11 mouse cellular contexts compared by ENCODE assay signal in genomic region chr7:120690634-120691033, GRCm38 (mm10). TPM values are rescaled to one million over a fixed set of nuclear protein-coding genes. Genes with fewer than 3 reads are reported as not detected.
DNase-seq lines count a peak whose midpoint lies in the region; ATAC-seq and TF ChIP-seq lines count a peak whose summit lies in the region.
"Had no signal": no experiment of that assay in that cellular context is flagged by ENCODE, and none has a peak within 500 bp of the region (broad histone marks: within the 10 kb centered on the region; RNA-seq: fewer than 3 reads in every experiment).

No protein-coding gene starts in this region.

- H3K4me3 ChIP-seq in forebrain, postnatal 0 days (ENCODE audit: low read depth, low read length), result no peak overlapping the region
- H3K4me3 ChIP-seq in forebrain, embryonic 15.5 days, result no peak overlapping the region
- H3K4me3 ChIP-seq in lung, adult 2 months (replicated peaks; ENCODE audit: extremely low read depth, low read depth, low read length), result no peak overlapping the region
- H3K4me3 ChIP-seq: liver, embryonic 13.5 days had no signal

- CTCF ChIA-PET in Patski (lab: Charles Lee), result no interaction called here

- no peak overlapping the region for H3K27ac ChIP-seq in forebrain, postnatal 0 days (ENCODE audit: low read depth, low read length)
- no peak overlapping the region for H3K27ac ChIP-seq in forebrain, embryonic 15.5 days (replicated peaks)
- H3K27ac ChIP-seq: liver, embryonic 13.5 days had no signal

- H3K9ac ChIP-seq in forebrain, postnatal 0 days, result no peak overlapping the region
- no peak overlapping the region for H3K9ac ChIP-seq in forebrain, embryonic 15.5 days (replicated peaks)
- H3K9ac ChIP-seq: liver, embryonic 13.5 days had no signal

- 0 out of 2 replicates have a peak, but pooled peaks cover 5% of the 10 kb centered on the region for H3K4me1 ChIP-seq in forebrain, postnatal 0 days (ENCODE audit: insufficient read depth)
- peaks cover 19% of the 10 kb centered on the region; the same call in 1 of the 2 replicates for H3K4me1 ChIP-seq in forebrain, embryonic 15.5 days
- peaks cover 3% of the 10 kb centered on the region; the same call in 1 of the 2 replicates for H3K4me1 ChIP-seq in lung, adult 2 months (ENCODE audit: control insufficient read depth, insufficient read depth, low read length)

- no peaks in the 10 kb centered on the region for H3K9me3 ChIP-seq in forebrain, postnatal 0 days (ENCODE audit: low read length)
- no peaks in the 10 kb centered on the region for H3K9me3 ChIP-seq in forebrain, embryonic 15.5 days
- H3K9me3 ChIP-seq: liver, embryonic 13.5 days had no signal

- DNase-seq in forebrain, postnatal 0 days, result no peak
- DNase-seq in lung, adult 2 months, result no peak
- no peak for DNase-seq in lung, postnatal 36 days
- no peak for DNase-seq in Patski (ENCODE audit: low read depth, low spot score)
- peak; percentile 39 to 77 for DNase-seq in spleen, postnatal 4 days (ENCODE audit: low spot score in 2 of 2)
- no peak for DNase-seq in layer of hippocampus, postnatal 25 days (ENCODE audit: extremely low spot score in 1 of 2, low spot score in 1 of 2)
- no peak for DNase-seq in left cerebral cortex, adult 9 months (ENCODE audit: low spot score in 2 of 2)
- DNase-seq: kidney, adult 18-20 months; liver, embryonic 13.5 days had no signal

- POLR2A ChIA-PET in Patski (lab: Charles Lee), result no interaction called here

- no peak for TF ChIP-seq POLR2A in lung, adult 2 months (IDR thresholded peaks at IDR 0.05; ENCODE audit: borderline replicate concordance, extremely low read depth, low read depth, low read length)

- no peaks in the 10 kb centered on the region for H3K27me3 ChIP-seq in forebrain, postnatal 0 days (ENCODE audit: insufficient read depth, low read length)
- no peaks in the 10 kb centered on the region for H3K27me3 ChIP-seq in forebrain, embryonic 15.5 days
- no peaks in the 10 kb centered on the region for H3K27me3 ChIP-seq in Patski
- H3K27me3 ChIP-seq: liver, embryonic 13.5 days had no signal

- WGBS in forebrain, postnatal 0 days, result 79% methylated on average over 4 of the region's 4 CpGs
- WGBS in forebrain, embryonic 15.5 days, result 72% methylated on average over 4 of the region's 4 CpGs
- WGBS in lung, adult 2 months, result 66% methylated on average over 4 of the region's 4 CpGs

- peak; percentile 15; the same call in 1 of the 2 replicates for TF ChIP-seq CTCF in forebrain, postnatal 0 days (IDR thresholded peaks at IDR 0.05; ENCODE audit: low read depth)
- TF ChIP-seq CTCF in lung, adult 2 months (IDR thresholded peaks at IDR 0.05; ENCODE audit: insufficient read depth, low read length), result peak; percentile 33
- TF ChIP-seq CTCF in Patski (IDR thresholded peaks at IDR 0.05), result peak; percentile 58

- peaks cover 6% of the 10 kb centered on the region; the same call in 1 of the 2 replicates for H3K36me3 ChIP-seq in forebrain, postnatal 0 days (ENCODE audit: insufficient read depth)
- no peaks in the 10 kb centered on the region for H3K36me3 ChIP-seq in forebrain, embryonic 15.5 days

- in situ Hi-C loops in Patski (cut with MboI; ENCODE audit: low pct_unique_long_range_greater_than_20kb), result no loop called here

- ATAC-seq in forebrain, postnatal 0 days, result no peak
- ATAC-seq in forebrain, embryonic 15.5 days (replicated peaks), result no peak
- ATAC-seq in Patski, result no peak

- no peak overlapping the region for H3K4me2 ChIP-seq in forebrain, postnatal 0 days (ENCODE audit: low read depth)
- no peak overlapping the region for H3K4me2 ChIP-seq in forebrain, embryonic 15.5 days (replicated peaks)
- H3K4me2 ChIP-seq: liver, embryonic 13.5 days had no signal

RNA-seq across cellular contexts. Expression of gene Mosmo, which starts 13.2 kb away (rescaled TPM):
- total RNA-seq in forebrain, postnatal 0 days (2014; rRNA removed), result 29.5 and 35.0 TPM in 2 replicates
- polyA plus RNA-seq in forebrain, postnatal 0 days (2015; fragmentation: Nextera tagmentation; extraction: Ambion mirVana), result 9.4 and 11.8 TPM in 2 replicates
- 14.0 and 15.6 TPM in 2 replicates for polyA plus RNA-seq in forebrain, embryonic 15.5 days (2015; fragmentation: Nextera tagmentation; extraction: Ambion mirVana)
- polyA plus RNA-seq in lung, adult 2 months (2012; rRNA removed), result 17.9 and 21.4 TPM in 2 replicates
- 25.9 TPM for polyA plus RNA-seq in Patski (2021)
- 10 to 100 TPM; 77.8 to 79.9 TPM for total RNA-seq in layer of hippocampus, postnatal 25 days (2021)

RNA-seq across cellular contexts. Expression of gene Pdzd9, which starts 20.5 kb away (rescaled TPM):
- 0.24 TPM in 1 of 2 replicates, not detected in the other for total RNA-seq in forebrain, postnatal 0 days (2014; rRNA removed)
- 0.22 and 0.25 TPM in 2 replicates for polyA plus RNA-seq in forebrain, postnatal 0 days (2015; fragmentation: Nextera tagmentation; extraction: Ambion mirVana)
- 0.27 and 0.34 TPM in 2 replicates for polyA plus RNA-seq in forebrain, embryonic 15.5 days (2015; fragmentation: Nextera tagmentation; extraction: Ambion mirVana)
- polyA plus RNA-seq in lung, adult 2 months (2012; rRNA removed), result not detected in 2 replicates
- polyA plus RNA-seq in Patski (2021), result 0.30 TPM
- not detected for total RNA-seq in layer of hippocampus, postnatal 25 days (2021)
- total RNA-seq: heart, adult 8-10 months had no signal

RNA-seq across cellular contexts. Expression of gene Vwa3a, which starts 48.5 kb away (rescaled TPM):
- 2.1 and 5.0 TPM in 2 replicates for total RNA-seq in forebrain, postnatal 0 days (2014; rRNA removed)
- 1.1 and 2.5 TPM in 2 replicates for polyA plus RNA-seq in forebrain, postnatal 0 days (2015; fragmentation: Nextera tagmentation; extraction: Ambion mirVana)
- polyA plus RNA-seq in forebrain, embryonic 15.5 days (2015; fragmentation: Nextera tagmentation; extraction: Ambion mirVana), result 0.92 and 1.2 TPM in 2 replicates
- 7.0 and 7.3 TPM in 2 replicates for polyA plus RNA-seq in lung, adult 2 months (2012; rRNA removed)
- polyA plus RNA-seq in Patski (2021), result 0.06 TPM
- total RNA-seq in layer of hippocampus, postnatal 25 days (2021), result 10 to 100 TPM; 10.2 to 13.3 TPM

RNA-seq across cellular contexts. Expression of gene Uqcrc2, which starts 55.7 kb away (rescaled TPM):
- total RNA-seq in forebrain, postnatal 0 days (2014; rRNA removed), result 192 and 198 TPM in 2 replicates
- 239 and 241 TPM in 2 replicates for polyA plus RNA-seq in forebrain, postnatal 0 days (2015; fragmentation: Nextera tagmentation; extraction: Ambion mirVana)
- 217 and 226 TPM in 2 replicates for polyA plus RNA-seq in forebrain, embryonic 15.5 days (2015; fragmentation: Nextera tagmentation; extraction: Ambion mirVana)
- 28.5 and 53.0 TPM in 2 replicates for polyA plus RNA-seq in lung, adult 2 months (2012; rRNA removed)
- 278 TPM for polyA plus RNA-seq in Patski (2021)
- total RNA-seq in layer of hippocampus, postnatal 25 days (2021), result 100 to 1,000 TPM; 222 to 250 TPM

Comparison
In these comparisons a context has a peak if more than half of its experiments do, and no peak if none do; other contexts are left out.
1. DNase-seq: peak in spleen, postnatal 4 days (2 of 2); none in forebrain, postnatal 0 days (single experiment), lung, adult 2 months (single experiment), lung, postnatal 36 days (single experiment), Patski (single experiment), layer of hippocampus, postnatal 25 days (0 of 2) and left cerebral cortex, adult 9 months (0 of 2).
2. Peak in every context shown above with its lines, with median percentiles within 50 percentile points of each other: CTCF ChIP-seq.